Mouse (Mus musculus) left cerebral cortex, postnatal 25 days (tissue): Measurements from ENCODE around the gene Commd8. TPM values are rescaled to one million over a fixed set of nuclear protein-coding genes. Genes with fewer than 3 reads are reported as not detected.
"Not testable (repeated sequence)": the region's sequence is repeated elsewhere in the genome, so short reads cannot be mapped to it uniquely, and the experiment has no call there.

ENCODE experiments used
- DNase-seq, 2 experiments: peaks; one replicate each; pipeline ENCODE4 v3.0.0; 2022; ENCODE audit warnings: low spot score in 2 of 2, mixed read lengths in 1 of 2
- intact Hi-C: fragments of 180-260 bp; cut with DNase I; formaldehyde crosslinking; loops from one replicate; pipeline ENCODE4 v1.15.1; 2025
- total RNA-seq, 2 experiments: library from RNA; stranded (reverse); gene quantifications; 2 replicates each; pipeline ENCODE4 v1.2.3; 2021

Commd8 gene
- total RNA-seq, 2 experiments from 2014 or later = 83.1 to 91.6 TPM

DNA sequence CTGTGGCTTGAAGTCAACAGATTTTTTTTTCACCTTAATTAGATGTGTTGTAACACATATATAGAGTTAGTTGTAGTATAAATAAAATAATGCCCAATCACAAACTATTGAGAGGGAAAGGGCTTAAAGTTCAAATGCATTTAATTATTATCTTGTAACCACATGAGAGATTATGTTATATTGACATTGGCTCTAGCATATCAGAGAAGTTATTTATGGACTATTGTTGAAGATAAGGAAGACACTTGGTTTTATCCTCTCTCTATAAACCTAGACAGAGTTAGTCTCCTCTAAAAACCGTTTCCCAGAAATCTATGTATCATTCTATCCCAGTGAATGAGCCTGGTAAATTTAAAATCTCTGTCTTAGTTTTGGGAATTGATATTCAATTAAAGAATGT lies 5.5 kb upstream of the Commd8 start:
- no peak for DNase-seq
- intact Hi-C loops = loop anchor here (10.0 kb wide), 1 partner anchor 669 kb away; no protein-coding TSS in a partner anchor

- peak in 1 of 2 experiments; percentile 36 for DNase-seq
- intact Hi-C loops = loop anchor here (1.0 to 10.0 kb wide), 2 partner anchors 97 to 668 kb away; no protein-coding TSS in a partner anchor
Observed at GRCm38 (mm10) chr5:72172675-72173074, 4.7 kb upstream of the Commd8 start.

- DNase-seq = no peak
- intact Hi-C loops = loop anchor here (10.0 kb wide), 1 partner anchor 665 kb away; no protein-coding TSS in a partner anchor
Observed at GRCm38 (mm10) chr5:72170067-72170466, 2.1 kb upstream of the Commd8 start.

DNA sequence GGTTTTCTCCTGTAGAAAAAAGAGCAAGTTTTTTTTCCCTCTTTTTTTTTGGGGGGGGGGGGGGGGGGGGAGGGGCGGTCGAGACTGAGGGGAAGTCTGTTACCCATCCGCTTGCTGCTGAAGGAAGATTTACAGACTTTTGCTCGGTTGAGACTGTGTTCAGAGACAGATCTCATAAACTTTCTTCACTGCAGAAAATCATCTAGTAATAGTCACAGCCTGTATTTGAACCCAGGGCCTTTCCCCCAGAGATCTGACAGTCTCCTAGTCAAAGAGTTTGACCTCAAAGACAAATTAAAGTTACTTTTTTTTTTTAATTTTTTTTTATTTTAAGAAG lies 264 bp upstream of the Commd8 start:
- no peak for DNase-seq
- intact Hi-C loops = no loop called here

DNA sequence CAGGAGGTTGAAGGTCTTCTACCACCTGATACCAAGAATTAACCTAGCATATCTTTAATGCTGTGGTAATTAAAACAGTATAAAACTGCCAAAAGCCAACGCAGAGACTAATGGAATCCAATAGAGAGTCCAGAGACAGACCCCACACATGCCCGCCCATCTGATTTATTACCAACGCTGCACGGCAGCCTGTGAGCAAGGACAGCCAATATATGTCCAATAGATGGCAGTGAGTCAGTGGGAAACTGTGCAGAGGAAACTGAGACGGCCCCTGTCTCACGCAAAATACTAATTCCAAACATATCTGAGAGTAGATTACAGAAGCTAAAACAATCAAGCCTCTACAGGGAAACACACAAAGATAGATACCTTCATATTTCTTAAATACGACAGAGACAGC lies 3.6 kb downstream of the Commd8 start:
- DNase-seq = no peak
- intact Hi-C loops = no loop called here

- DNase-seq = no peak
- intact Hi-C loops = no loop called here
Observed at GRCm38 (mm10) chr5:72162855-72163254, 5.1 kb downstream of the Commd8 start.

DNA sequence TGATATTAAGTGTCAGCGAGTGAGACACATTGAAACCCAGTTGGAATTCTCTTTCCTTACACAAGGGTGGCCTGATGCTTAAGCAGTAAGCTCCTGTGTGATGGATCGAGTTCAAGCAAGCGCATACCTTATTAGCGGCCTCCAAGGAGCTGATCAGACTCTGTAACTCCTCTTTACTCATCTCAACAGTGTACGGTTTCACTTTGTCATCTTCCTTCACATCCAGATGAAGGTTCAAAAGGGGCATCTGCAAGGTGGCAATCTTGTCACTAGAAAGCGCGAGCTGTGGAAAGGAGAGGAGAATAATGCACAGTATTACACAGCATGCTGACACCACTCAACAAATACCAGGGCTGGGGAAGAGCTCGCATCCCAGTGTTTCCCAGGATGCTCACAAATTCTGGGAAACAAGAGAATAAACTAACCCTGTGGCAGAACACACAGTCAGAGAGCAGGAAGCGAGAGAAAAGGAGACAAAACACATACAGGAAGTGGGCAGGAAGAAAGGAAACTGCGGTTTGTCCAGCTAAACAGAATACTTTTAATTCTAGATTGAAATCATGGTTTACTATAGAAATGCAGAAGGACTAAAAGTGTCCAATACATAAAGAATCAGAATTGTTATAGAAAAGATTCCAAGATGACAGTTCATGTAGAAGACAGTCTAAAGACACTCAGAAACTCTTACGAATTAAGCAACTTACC lies 7.1 kb downstream of the Commd8 start:
- no peak for DNase-seq
- intact Hi-C loops = no loop called here

DNA sequence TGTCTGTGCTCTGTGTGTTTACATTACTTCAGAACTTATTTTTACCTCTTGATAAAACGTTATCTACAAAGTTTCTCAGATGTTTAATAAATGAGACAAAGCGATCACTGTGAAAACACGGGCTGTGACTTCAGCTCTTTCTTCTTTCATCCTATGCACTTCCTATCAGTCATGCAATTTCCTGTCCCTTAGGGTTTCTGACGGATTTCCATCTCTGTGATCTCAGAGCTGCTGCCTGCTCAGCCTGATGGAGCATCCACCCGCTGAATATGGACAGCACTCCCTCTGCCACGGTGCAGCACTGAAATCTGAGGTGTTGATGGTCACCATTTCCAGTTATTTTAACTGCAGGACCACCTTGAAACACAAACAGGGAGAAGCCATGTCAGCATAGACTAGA lies 8.5 kb downstream of the Commd8 start:
- no peak for DNase-seq
- intact Hi-C loops = no loop called here

DNA sequence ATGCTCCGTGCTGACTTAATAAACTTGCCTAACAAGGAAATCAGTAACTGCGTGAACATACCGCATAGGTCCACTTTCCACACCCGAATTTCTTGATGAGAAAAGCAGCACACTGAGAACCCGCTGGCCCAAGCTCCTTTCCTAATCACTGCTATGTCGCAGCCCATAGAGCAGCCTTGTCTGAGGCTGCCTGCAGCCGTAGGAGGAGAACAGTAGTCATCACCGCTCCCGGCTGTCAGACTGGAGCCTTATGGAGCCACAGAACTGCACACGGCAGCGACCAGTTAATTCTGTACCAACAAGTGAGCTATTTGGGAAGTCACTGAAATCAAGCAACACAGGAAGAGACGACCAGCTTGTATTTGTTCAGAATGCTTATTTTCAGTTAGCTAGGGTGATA lies 9.3 kb downstream of the Commd8 start:
- intact Hi-C loops = no loop called here
- peak; percentile 21 to 51 for DNase-seq

GRCm38 (mm10) chr5:72156598-72156997 lies 11.4 kb downstream of the Commd8 start:
- DNase-seq = no peak
- intact Hi-C loops = no loop called here

DNA sequence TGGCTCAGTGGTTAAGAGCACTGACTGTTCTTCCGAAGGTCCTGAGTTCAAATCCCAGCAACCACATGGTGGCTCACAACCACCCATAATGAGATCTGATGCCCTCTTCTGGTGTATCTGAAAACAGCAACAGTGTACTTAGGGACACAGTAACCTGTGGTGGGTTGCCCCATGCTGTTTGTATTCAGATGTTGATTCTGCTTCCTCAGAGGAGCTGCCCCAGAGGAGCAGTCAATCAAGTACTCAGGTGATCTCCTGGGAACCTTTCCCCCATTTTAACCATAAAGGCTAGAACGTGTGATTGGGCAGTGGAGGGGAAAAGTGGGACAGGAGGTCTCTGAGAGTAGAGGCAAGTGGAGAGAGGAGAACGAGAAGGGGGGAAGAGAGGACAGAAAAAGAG lies 12.3 kb downstream of the Commd8 start:
- intact Hi-C loops, DNase-seq: not testable (repeated sequence)

DNA sequence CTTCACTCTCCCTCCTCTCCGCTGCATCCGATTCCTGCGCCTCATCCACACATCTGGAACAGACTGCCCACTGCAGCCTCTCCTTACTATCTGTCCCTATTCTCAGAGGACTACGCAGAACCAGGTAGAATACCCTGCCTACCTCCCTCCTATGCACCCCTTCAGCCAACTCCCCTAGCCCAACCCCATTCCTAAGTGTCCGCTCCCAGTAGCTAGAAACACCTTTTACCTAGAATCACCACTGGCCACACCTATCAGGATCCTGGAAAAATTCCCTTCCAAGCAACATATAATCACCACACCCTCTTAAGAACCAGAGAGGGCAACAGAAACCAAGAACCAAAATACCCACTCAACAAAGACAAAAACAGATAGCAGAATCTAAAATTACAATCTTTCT lies 17.1 kb downstream of the Commd8 start:
- no peak for DNase-seq
- intact Hi-C loops = no loop called here

- DNase-seq = no peak
- intact Hi-C loops = no loop called here
Observed at GRCm38 (mm10) chr5:72148679-72149078, 19.3 kb downstream of the Commd8 start.

GRCm38 (mm10) chr5:72139619-72140018 lies 28.4 kb downstream of the Commd8 start:
- intact Hi-C loops = no loop called here
- DNase-seq = no peak

DNA sequence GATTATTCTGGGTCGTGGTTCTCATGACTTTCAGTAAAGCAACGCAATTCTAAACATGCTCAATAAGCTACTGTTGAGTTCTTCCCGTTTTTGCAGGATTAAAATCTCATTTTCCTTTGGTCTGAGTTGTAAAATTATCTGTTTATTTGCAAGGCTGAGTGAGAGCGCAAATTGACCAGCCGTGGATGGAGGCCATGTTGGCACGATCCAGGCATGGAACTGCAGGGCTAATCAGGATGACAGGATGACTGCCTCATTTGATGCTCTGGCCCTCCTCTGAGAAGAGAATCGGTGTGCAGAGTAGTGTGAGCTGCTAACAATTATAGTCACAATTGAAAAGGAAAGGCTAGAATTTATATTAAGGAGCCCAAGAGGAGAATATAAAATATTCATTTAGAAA lies 29.7 kb downstream of the Commd8 start:
- DNase-seq = no peak
- intact Hi-C loops = no loop called here

DNA sequence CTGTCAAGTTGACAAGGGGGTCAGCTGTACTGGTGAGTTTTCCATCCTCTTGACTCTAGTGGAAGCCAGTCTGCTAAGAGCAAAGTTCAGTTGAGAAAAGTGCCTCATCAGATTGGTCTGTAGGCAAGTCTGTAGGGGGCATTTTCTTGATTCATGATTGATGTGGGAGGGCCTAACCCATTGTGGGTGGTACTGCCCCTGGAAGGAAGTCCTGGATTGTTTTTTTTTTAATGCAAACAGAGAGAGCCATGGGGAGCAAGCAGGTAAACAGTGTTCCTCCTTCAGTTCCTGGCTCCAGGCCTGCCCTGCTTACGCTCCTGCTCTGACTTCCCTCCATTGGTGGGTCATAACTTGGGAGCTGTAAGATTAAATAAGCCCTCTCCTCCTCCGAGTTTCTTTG lies 34.1 kb downstream of the Commd8 start:
- DNase-seq = no peak

GRCm38 (mm10) chr5:72126681-72127080 lies 41.3 kb downstream of the Commd8 start:
- intact Hi-C loops = no loop called here
- peak in 1 of 2 experiments; percentile 10 for DNase-seq

More for the DNA sequence above, 34.1 kb downstream of the Commd8 start:
- intact Hi-C loops = no loop called here

- DNase-seq = no peak
- intact Hi-C loops = no loop called here
Observed at GRCm38 (mm10) chr5:72122414-72123037, 45.5 kb downstream of the Commd8 start.
